Mouse (Mus musculus) small intestine, adult 2 months (tissue): Measurements from ENCODE around the gene Snap47.

Experiments
- CTCF ChIP-seq: fragments of 200-500 bp; IDR thresholded peaks from 2 replicates; pipeline ENCODE4 v1.5.1; 2012; ENCODE audit warnings: low read depth, mild to moderate bottlenecking, control low read depth, inconsistent platforms, low read length, moderate library complexity, mixed read lengths; ENCODE audit not compliant: insufficient replicate concordance, insufficient read length; ENCODE audit errors: extremely low read depth
- POLR2A ChIP-seq: fragments of 200-500 bp; IDR thresholded peaks from 2 replicates; pipeline ENCODE4 v1.6.1; 2012; ENCODE audit warnings: low read depth, mild to moderate bottlenecking, control low read depth, inconsistent platforms, low read length, moderate library complexity

GRCm38 (mm10) chr11:59390470-59390869, 60.5 kb downstream of the Snap47 start:
- TF ChIP-seq POLR2A (no peak), CTCF (no peak)
